Mouse (Mus musculus): ENCODE results near the gene Ccdc172.

GRCm38 (mm10) chr19:58550916-58551315, 39.1 kb downstream of the Ccdc172 start:
- TF ChIP-seq CTCF (IDR thresholded peaks at IDR 0.05; ENCODE audit: low read depth) (no peak), EP300 (IDR thresholded peaks at IDR 0.05; ENCODE audit: low read depth) (no peak)

Measured in liver, embryonic 14.5 days (tissue).